Mouse (Mus musculus) stomach, embryonic 15.5 days (tissue): ENCODE measurements at regions not wholly inside any gene's neighbourhood (a gene's known extent, or its start where the extent isn't known, plus 50 kb on each side); places are given as distances from the start of the nearest gene placed in this dataset.

Experiments used
- ATAC-seq: fragments of 200-750 bp; cut with Nextera tagmentation; 2 replicates; pipeline ENCODE4 v1.8.0; 2017; ENCODE audit warnings: low read depth, moderate number of reproducible peaks, moderate TSS enrichment; ENCODE audit not compliant: insufficient read depth, low FRiP score
- H3K27ac ChIP-seq: fragments of 300-500 bp; sonication (generic); 2 replicates; pipeline ENCODE4 v1.5.1; 2015; ENCODE audit warnings: mild to moderate bottlenecking, inconsistent platforms
- H3K27me3 ChIP-seq: fragments of 300-500 bp; sonication (generic); replicated peaks from 2 replicates; pipeline ENCODE4 v1.6.1; 2015; ENCODE audit warnings: inconsistent platforms
- H3K36me3 ChIP-seq: fragments of 300-500 bp; sonication (generic); 2 replicates; pipeline ENCODE4 v1.6.1; 2015; ENCODE audit warnings: inconsistent platforms
- H3K4me1 ChIP-seq: fragments of 300-500 bp; sonication (generic); 2 replicates; pipeline ENCODE4 v1.6.1; 2015; ENCODE audit warnings: inconsistent platforms
- H3K4me2 ChIP-seq: fragments of 300-500 bp; sonication (generic); 2 replicates; pipeline ENCODE4 v1.6.1; 2015; ENCODE audit warnings: mild to moderate bottlenecking, inconsistent platforms
- H3K4me3 ChIP-seq: fragments of 300-500 bp; sonication (generic); replicated peaks from 2 replicates; pipeline ENCODE4 v1.5.1; 2015; ENCODE audit warnings: inconsistent platforms
- H3K9ac ChIP-seq: fragments of 300-500 bp; sonication (generic); 2 replicates; pipeline ENCODE4 v1.6.1; 2015; ENCODE audit warnings: inconsistent platforms
- H3K9me3 ChIP-seq: fragments of 300-500 bp; sonication (generic); 2 replicates; pipeline ENCODE4 v1.6.1; 2016; ENCODE audit warnings: inconsistent platforms
- WGBS: fragments of 180-500 bp; shearing (Covaris S2); methylation state at CpG from one replicate; pipeline ENCODE4 v1.1.7; 2015; 5-methylcytosine and 5-hydroxymethylcytosine counted together

DNA sequence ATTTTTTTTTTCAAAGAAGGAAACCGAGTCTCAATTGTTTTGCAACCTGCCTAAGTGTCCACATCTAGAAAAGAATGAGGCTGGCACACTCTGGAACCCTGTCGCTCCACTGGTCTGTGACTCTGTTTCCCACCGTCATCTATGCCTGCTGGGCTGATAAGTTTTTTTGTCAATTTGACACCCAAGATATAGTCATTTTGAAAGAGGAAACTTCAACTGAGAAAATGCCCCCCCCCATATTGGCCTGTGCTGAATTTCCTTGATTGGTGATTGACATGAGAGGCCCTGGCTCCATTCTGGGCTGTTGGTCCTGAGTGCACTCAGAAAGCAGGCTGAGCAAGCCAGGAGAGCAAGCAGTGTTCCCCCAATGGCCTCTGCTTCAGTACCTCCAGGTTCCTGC is 71.6 kb upstream of the Vps8 start:
- H3K9me3 ChIP-seq: no peaks in the 10 kb centered on the region
- 85% methylated on average over 3 of the region's 3 CpGs for WGBS
- H3K27me3 ChIP-seq: no peaks in the 10 kb centered on the region

DNA sequence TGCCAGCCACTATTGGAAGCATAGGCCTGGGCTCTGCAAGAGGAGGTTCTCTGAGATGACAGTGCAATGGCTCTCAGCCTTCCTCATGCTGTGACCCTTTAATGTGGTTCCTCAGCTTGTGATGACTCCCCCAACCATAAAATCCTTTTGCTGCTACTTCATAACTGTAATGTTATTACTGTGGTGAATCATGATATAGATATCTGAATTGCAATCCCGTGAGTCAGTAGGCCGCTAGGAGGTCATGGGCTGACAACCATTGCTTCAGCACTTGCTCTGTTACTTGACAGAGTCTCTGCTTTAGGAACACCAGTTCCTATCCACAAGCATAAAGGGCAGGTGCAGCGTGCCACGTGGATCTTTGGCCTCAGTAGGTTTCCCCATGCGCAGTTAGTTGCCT is 69.8 kb upstream of the Vps8 start:
- peaks cover 5% of the 10 kb centered on the region; the same call in 1 of the 2 replicates for H3K4me1 ChIP-seq
- no peaks in the 10 kb centered on the region for H3K9me3 ChIP-seq
- no peak overlapping the region for H3K4me2 ChIP-seq
- H3K27me3 ChIP-seq: no peaks in the 10 kb centered on the region
- no peak overlapping the region for H3K27ac ChIP-seq
- H3K9ac ChIP-seq: no peak overlapping the region
- H3K36me3 ChIP-seq: no peaks in the 10 kb centered on the region
- 60% methylated on average over 5 of the region's 5 CpGs for WGBS
- H3K4me3 ChIP-seq: no peak overlapping the region
- ATAC-seq: no peak

More for the DNA sequence above, 71.6 kb upstream of the Vps8 start:
- H3K9ac ChIP-seq: no peak overlapping the region
- ATAC-seq: no peak
- H3K4me1 ChIP-seq: no peaks in the 10 kb centered on the region
- no peaks in the 10 kb centered on the region for H3K36me3 ChIP-seq
- H3K27ac ChIP-seq: no peak overlapping the region
- H3K4me2 ChIP-seq: no peak overlapping the region
- H3K4me3 ChIP-seq: no peak overlapping the region

DNA sequence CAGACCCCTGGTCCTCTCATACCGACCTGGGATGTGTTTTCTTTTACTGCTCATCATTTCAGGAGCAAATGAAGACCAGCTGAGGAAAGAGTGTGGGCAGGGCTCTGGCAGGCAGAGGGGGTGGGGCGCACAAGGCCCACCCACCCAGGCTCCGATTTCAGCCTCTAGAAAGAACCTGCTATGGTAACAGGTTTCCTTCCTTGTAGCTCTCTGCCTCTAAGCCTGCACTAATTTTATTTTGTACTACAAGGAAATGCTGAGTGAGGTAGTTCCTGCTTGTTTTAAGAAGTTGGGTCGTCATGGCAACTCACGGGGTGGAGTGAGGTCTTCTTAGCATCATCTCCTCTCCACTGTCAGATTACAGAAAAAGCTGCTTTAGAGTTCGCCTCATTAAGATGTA is 69.4 kb upstream of the Vps8 start:
- Histone ChIP-seq H3K36me3 (no peaks in the 10 kb centered on the region), H3K27ac (no peak overlapping the region), H3K27me3 (no peaks in the 10 kb centered on the region), H3K4me3 (no peak overlapping the region), H3K4me1 (peaks cover 9% of the 10 kb centered on the region; the same call in 1 of the 2 replicates), H3K9me3 (no peaks in the 10 kb centered on the region), H3K4me2 (no peak overlapping the region), H3K9ac (no peak overlapping the region)
- WGBS: 15% methylated on average over 6 of the region's 6 CpGs
- no peak for ATAC-seq

DNA sequence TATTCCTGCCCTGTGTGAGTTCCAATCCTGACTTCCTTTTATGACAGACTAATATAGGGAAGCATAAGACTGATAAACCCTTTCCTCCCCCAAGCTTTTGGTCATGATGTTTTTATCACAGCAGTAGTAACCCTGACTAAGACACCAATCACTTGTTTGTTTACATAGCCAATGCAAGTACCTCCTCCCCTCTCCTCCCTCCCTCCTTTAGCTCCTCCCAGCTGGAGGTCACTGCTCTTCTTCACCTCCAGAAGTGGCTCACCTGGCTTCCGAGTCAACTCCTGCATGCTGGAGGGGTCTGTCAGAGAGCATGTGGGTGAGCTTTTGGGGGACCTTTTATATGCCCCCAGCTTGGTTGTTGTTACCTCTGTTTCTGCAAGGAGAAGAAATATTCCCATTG is 67.3 kb upstream of the Vps8 start:
- Histone ChIP-seq H3K36me3 (no peaks in the 10 kb centered on the region), H3K27ac (no peak overlapping the region), H3K9ac (no peak overlapping the region), H3K4me1 (peaks cover 10% of the 10 kb centered on the region; the same call in 1 of the 2 replicates), H3K27me3 (no peaks in the 10 kb centered on the region), H3K4me2 (no peak overlapping the region), H3K4me3 (no peak overlapping the region), H3K9me3 (no peaks in the 10 kb centered on the region)
- no peak for ATAC-seq
- 83% methylated on average over 1 of the region's 1 CpGs for WGBS

DNA sequence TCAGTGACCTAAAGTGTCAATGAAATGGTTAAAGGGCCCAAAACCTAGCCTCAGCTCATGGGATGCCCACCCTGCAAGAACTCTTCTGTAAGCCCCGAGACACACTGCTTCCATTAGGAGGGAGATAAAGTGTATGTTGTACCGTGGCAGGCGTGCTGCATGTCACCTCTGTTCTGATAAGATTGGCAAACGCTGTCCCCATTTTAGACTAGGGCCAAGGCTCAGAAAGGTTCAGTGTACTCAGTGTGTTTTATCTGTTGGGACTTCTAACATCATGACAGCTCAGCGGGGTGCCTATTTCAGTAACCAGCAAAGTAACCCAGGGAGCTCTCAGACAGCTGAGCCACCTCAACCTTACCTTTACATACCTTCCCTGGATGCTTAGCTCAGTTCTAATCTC is 65.5 kb upstream of the Vps8 start:
- Histone ChIP-seq H3K27ac (0 out of 2 replicates have a peak overlapping the region, but pooled peaks have one; percentile 16), H3K4me3 (no peak overlapping the region), H3K4me2 (no peak overlapping the region), H3K4me1 (peaks cover 11% of the 10 kb centered on the region), H3K9ac (no peak overlapping the region), H3K36me3 (no peaks in the 10 kb centered on the region), H3K27me3 (no peaks in the 10 kb centered on the region), H3K9me3 (no peaks in the 10 kb centered on the region)
- peak; percentile 79; the same call in 1 of the 2 replicates for ATAC-seq
- WGBS: 38% methylated on average over 5 of the region's 5 CpGs

DNA sequence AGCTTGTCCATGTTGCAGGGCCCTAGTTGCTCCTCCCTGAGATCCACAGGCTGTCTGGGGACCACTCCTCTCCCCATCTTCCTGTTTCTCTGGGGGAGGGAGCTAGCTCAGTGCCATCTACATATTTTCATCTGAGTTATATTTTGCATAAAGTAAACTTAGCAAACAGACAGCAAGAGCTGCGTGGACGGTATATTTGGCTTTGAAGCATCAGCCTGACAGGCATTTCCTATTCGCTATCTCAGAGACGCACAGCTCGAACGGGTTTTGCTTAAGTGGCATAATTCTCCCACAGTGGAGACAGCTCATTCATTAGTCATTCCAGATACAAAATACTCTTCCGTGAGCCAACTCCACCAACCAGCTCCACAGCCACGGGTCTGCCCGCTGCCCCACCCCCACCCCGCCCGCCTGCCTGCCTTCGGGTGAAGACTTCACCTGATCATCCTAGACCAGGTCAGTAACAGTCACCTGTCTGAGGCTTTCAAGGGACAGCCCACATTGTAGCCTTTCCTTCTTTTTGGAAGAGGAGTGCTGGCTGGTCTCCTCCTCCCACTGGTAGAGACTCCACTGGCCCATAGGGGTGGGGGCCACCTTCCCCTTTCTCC is 64.5 kb upstream of the Vps8 start:
- Histone ChIP-seq H3K9ac (no peak overlapping the region), H3K4me1 (peaks cover 16% of the 10 kb centered on the region), H3K4me2 (no peak overlapping the region), H3K27me3 (no peaks in the 10 kb centered on the region), H3K4me3 (no peak overlapping the region), H3K9me3 (no peaks in the 10 kb centered on the region), H3K36me3 (no peaks in the 10 kb centered on the region), H3K27ac (peak overlapping the region; percentile 21; the same call in 1 of the 2 replicates)
- no peak for ATAC-seq
- WGBS: 30% methylated on average over 12 of the region's 12 CpGs

DNA sequence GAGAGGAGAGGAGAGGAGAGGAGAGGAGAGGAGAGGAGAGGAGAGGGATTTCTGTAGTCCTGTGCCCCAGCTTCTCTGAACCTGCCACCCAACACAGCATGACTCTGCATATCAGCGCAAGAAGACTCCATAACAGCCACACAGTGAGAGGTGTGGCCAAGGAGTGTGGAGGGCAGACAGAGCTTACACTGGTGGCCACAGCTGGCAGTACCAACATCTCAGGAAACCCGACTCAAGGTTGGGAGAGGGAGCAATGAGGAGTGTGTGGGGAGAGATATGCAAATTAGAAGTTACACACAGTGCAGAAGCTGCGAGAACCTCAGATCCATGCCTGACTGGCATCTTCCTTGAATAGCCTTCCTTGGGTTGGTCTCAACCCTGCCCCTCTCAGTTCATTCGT is 63.5 kb upstream of the Vps8 start:
- Histone ChIP-seq H3K4me3 (no peak overlapping the region), H3K27me3 (no peaks in the 10 kb centered on the region), H3K36me3 (no peaks in the 10 kb centered on the region), H3K9ac (no peak overlapping the region), H3K27ac (no peak overlapping the region), H3K4me1 (peaks cover 21% of the 10 kb centered on the region), H3K4me2 (no peak overlapping the region), H3K9me3 (no peaks in the 10 kb centered on the region)
- 48% methylated on average over 4 of the region's 4 CpGs for WGBS
- ATAC-seq: peak; percentile 75; the same call in 1 of the 2 replicates

DNA sequence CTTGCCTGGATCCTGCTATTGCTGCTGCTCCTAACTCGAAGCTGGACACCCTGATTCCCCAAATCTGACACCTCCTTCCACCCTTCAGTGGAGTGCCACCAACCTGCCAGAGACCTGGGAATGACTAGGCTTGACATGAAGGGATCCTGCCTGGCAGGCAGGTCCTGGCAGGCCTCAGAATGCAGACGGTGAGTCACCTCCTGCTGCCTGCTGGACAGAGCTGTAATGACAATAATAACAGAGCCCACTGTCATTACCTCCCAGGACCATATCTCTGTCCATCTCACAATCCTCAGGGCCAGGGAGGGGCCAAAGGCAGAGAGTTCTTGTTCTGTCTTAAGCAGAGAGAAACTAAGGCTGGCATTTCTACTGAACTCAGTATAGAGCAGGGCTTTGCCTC is 61.5 kb upstream of the Vps8 start:
- 46% methylated on average over 2 of the region's 2 CpGs for WGBS
- Histone ChIP-seq H3K4me3 (no peak overlapping the region), H3K27me3 (no peaks in the 10 kb centered on the region), H3K4me2 (no peak overlapping the region), H3K9ac (no peak overlapping the region), H3K27ac (no peak overlapping the region), H3K36me3 (no peaks in the 10 kb centered on the region), H3K4me1 (peaks cover 24% of the 10 kb centered on the region), H3K9me3 (no peaks in the 10 kb centered on the region)
- ATAC-seq: no peak

DNA sequence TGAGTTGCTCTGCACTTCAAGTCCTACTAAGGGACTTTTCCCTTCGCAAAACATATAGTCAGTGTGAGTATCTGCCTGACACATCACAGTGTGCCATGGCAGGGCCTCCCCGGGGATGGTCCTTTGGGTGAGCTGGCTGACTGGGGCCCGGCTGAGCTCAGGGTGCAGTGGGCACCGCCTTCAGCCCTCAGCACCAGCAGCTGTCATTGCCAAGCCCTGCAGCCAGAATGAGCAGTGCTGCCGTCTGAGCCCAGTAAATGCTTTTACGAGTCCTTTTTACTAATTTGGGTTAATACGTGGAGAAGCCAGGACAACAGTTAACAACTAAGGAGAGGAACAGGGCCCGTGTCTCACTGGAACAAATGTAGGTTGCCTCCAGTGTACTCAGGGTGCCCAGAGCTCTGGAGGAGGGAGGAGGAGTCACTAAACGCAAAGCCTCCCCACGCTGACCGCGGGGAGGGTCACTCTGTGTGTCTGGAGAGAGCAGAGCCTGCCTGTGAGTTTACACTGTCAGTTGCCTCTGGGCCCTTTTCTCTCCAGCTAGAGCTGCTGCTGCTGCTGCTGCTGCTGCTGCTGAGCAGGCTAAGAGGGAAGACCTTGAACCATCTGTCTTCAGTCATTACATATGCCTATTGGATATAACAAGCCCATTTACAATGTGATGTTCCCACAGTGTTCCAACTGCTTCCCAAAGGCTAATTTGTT is 60.1 kb upstream of the Vps8 start:
- H3K4me3 ChIP-seq: no peak overlapping the region
- H3K27me3 ChIP-seq: no peaks in the 10 kb centered on the region
- H3K9ac ChIP-seq: no peak overlapping the region
- no peaks in the 10 kb centered on the region for H3K36me3 ChIP-seq
- H3K9me3 ChIP-seq: no peaks in the 10 kb centered on the region
- no peak for ATAC-seq
- H3K4me1 ChIP-seq: peaks cover 26% of the 10 kb centered on the region
- peak overlapping the region; percentile 35; the same call in 1 of the 2 replicates for H3K27ac ChIP-seq
- WGBS: 43% methylated on average over 12 of the region's 12 CpGs
- H3K4me2 ChIP-seq: no peak overlapping the region

DNA sequence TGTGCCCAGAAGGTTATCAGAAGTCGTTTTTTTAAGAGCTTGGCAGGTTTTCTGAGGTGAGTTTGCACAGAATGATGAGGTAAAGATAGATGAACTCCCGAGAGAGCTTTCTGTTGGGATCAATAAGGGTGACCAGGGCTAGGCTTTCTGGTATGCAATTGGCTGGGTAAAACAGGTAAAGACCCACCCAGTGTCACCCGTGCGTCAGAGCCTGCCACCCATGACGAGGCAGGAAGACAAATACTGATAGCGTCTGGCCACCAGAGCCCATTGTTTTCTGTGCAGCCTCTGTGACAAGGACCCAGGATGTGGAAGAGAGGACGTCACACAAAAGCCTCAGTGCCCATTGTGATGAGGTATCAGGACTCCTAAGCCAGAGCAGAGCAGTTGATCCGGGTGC is 58.0 kb upstream of the Vps8 start:
- H3K4me1 ChIP-seq: peaks cover 18% of the 10 kb centered on the region
- H3K27me3 ChIP-seq: no peaks in the 10 kb centered on the region
- no peak overlapping the region for H3K4me2 ChIP-seq
- WGBS: 48% methylated on average over 8 of the region's 8 CpGs
- no peak overlapping the region for H3K27ac ChIP-seq
- no peak for ATAC-seq
- H3K9ac ChIP-seq: no peak overlapping the region
- no peaks in the 10 kb centered on the region for H3K36me3 ChIP-seq
- H3K9me3 ChIP-seq: no peaks in the 10 kb centered on the region
- no peak overlapping the region for H3K4me3 ChIP-seq

DNA sequence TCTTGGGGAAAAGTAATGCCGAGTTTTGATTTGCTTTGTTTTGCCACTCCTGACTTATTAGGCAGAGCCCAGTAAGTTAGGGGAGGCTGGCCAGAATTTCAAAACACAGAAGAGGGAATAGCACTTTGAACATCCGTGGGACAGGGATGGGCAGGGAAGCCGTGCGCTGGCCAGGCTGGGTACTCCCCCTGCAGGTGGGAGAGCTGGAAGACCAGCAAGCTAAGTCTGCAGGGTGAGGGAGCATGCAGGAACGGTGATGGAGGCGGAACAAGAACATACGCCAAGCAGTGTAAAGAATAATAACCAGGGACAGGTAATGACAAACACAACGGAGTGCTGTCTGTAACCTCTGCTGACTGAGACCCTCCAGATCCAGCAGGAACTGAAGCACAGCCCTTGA is 55.5 kb upstream of the Vps8 start:
- Histone ChIP-seq H3K36me3 (no peaks in the 10 kb centered on the region), H3K27me3 (no peaks in the 10 kb centered on the region), H3K9ac (no peak overlapping the region), H3K9me3 (no peaks in the 10 kb centered on the region), H3K4me2 (no peak overlapping the region), H3K27ac (0 out of 2 replicates have a peak overlapping the region, but pooled peaks have one; percentile 7), H3K4me3 (no peak overlapping the region), H3K4me1 (peaks cover 17% of the 10 kb centered on the region)
- no peak for ATAC-seq
- WGBS: 25% methylated on average over 8 of the region's 8 CpGs

DNA sequence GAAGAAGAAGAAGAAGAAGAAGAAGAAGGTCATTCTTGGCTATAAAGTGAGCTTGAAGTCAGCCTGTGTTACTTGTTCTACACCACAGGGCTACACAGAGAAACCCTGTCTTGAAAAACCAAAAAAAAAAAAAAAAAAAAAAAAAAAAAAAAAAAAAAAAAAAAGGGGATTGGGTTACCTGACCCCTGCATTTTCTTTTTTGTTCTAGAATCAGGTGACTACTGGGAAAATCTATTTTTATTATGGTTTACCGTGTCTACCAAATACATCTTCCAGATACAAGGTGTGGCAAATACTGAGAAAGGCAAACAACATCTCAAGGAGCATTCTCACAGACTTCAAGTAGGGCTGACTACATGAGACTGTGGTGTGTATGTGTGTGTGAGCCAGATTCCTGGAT is 54.1 kb upstream of the Vps8 start:
- Histone ChIP-seq H3K4me2 (no peak overlapping the region), H3K27me3 (no peaks in the 10 kb centered on the region), H3K9ac (no peak overlapping the region), H3K4me1 (peaks cover 12% of the 10 kb centered on the region; the same call in 1 of the 2 replicates), H3K9me3 (no peaks in the 10 kb centered on the region), H3K27ac (no peak overlapping the region), H3K36me3 (no peaks in the 10 kb centered on the region), H3K4me3 (no peak overlapping the region)
- WGBS: 82% methylated on average over 1 of the region's 1 CpGs
- ATAC-seq: no peak
